Mouse (Mus musculus): Measurements from ENCODE around the gene Mymx.

Mymx gene

GRCm38 (mm10) chr17:45551249-45551796 is 50.6 kb downstream of the Mymx start:
- DNase-seq (ENCODE audit: low read depth, low spot score): no peak

Data from retina, postnatal 7 days (tissue).